Mouse (Mus musculus) v-Abl transformed pro-B cells (cell line): Measurements from ENCODE around the gene Dgke.

ENCODE experiments used
- in situ Hi-C, 2 experiments: fragments of 400-800 bp; cut with MboI; formaldehyde crosslinking; loops; one replicate each; pipeline ENCODE4 v1.15.1; 2025; ENCODE audit not compliant: unreplicated experiment in 2 of 2

Gene Dgke

DNA sequence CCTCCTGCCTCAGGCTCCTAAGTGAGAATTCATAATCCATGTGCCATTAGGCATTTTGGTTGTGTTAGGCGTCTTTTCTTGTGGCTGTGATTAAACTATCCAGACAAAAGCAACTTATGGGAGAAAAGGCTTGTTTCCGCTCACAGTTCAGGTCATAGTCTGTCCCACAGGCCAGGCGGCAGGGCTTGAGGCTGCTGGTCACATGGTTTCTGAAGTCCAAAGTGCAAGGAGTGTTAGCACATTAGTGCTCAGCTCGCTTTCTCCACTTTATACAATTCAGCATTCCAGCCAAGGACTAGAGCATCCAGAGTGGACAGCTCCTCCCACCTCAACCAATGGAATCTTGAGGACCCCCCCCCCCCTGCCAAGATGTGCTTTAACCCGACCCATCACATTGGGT lies 54.4 kb downstream of the Dgke start:
- in situ Hi-C loops = no loop called here

DNA sequence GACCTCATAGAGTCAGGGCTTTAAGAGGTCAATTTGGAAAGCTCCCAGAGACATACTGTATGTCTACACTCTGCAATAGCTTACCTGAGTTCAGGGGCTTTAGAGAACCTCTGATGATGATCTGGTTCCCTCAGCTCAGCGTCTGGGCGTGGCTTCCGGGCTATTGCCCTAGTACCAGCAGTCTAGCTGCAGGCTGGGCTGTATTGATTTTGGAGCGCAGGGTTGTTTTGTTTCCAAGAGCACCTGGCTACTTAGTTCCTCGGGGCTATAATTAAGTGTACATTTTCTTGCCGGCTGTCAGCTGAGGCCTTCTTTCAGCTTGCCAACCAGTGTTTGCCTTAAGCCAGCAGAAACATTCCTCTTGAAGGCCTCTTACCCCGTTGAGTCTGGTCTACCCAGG lies 57.2 kb downstream of the Dgke start:
- in situ Hi-C loops = no loop called here

DNA sequence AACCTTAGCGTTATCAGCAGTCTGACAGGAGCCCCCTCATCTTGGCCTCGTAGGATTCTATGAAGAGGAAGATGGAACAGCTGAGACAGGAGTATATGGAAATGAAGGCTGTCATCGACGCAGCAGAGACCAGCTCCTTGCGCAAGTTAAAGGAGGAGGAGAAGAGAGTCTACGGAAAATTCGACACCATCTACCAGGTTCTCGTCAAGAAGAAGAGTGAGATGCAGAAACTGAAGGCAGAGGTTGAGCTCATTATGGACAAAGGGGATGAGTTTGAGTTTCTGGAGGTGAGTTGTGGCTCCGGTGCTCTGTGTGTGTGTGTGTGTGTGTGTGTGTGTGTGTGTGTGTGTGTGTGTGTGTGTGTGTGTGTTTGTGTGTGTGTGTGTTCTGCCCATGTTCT lies 57.6 kb downstream of the Dgke start:
- in situ Hi-C loops = no loop called here

DNA sequence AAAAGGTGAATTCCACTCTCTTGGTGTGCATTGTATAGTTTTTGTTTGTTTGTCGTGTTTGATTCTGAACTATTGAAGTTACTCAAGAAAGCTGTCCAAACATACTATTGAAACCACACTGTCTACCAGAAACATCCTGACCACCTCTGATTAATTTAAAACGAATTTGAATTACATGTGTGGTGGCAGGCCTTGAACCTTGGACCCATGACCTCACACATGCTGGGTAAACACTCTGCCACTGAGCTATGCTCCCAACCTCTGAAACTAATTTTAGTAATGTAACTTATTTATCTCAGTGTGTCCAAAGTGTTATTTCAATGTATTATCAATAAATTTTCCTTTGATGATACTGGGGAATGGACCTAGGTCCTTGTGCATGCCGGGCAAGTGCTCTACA lies 59.1 kb downstream of the Dgke start:
- in situ Hi-C loops = no loop called here

DNA sequence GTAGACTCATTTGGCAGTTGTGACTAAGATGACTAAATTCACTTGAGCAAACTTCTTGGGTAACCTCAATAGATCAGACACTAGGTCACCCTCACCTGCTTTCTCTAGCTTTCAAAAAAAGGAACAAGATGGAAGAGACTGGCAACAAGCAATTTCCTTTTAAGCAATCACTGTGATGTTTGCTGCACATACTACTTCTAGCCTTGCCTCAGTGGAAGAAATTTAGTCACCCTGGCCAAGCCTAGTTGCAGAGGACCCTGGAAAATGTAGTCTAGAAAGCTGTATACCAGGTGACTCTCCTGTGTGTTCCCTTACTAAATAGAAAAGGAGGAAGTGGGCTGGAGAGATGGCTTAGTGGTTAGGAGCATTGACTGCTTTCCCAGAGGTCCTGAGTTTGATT lies 60.2 kb downstream of the Dgke start:
- in situ Hi-C loops = no loop called here

DNA sequence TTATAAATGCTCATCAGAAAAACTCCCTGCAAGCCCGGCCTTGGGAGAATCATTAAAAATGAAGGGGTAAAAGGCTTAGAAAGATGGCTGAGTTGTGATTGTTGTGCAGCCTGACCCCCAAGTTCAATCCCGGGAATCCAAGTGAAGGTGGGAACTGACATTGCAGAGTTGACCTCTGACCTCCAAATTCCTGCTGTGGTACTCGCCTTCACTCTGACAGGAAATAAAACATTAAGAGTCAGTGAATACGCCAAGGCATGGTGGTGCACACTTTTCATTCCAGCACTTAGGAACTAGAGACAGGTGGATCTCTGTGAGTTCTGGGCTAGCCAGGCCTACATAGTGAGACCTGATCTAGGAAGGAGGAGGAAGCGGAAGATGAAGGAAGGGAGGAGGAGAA lies 61.2 kb downstream of the Dgke start:
- in situ Hi-C loops = no loop called here

DNA sequence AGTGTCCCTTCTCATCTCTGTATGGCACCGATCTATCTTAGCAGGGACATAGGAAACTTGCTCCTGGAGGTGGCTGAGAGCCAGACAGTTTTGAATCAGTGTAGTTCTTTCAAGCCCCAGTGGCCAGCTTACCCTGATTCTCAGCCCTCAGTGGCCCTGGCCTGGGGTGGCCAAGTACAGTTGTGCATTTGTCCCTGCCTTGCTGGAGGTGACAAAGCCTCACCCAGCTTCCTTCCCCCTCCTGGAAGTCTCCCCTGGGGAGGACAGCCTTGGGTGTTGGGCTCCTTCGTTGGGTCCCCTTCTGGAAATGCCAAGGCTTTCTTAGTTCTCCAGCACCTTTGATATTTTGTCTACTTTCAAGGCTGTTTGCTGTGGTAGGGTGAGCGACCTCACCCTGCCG lies 62.9 kb downstream of the Dgke start:
- in situ Hi-C loops = no loop called here

DNA sequence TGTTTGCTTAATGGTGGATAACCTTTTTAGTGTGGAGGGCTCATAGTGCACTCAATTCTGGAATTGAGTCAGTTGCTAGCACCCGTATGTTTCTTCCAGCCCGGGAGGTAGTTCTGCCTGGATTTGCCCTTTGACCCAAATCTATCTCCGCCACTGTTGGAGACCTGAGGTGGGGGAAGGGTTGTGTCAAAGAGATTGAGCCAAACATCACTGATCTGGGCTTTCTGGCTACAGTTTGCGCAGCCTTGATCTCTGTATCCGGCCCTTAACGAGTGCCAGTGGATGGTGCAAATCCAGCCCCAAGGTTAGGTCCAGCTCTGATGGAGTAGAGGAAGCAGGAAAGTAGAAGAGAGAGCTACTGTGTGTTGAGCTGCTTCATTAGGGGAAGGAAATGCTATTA lies 63.6 kb downstream of the Dgke start:
- in situ Hi-C loops = no loop called here

DNA sequence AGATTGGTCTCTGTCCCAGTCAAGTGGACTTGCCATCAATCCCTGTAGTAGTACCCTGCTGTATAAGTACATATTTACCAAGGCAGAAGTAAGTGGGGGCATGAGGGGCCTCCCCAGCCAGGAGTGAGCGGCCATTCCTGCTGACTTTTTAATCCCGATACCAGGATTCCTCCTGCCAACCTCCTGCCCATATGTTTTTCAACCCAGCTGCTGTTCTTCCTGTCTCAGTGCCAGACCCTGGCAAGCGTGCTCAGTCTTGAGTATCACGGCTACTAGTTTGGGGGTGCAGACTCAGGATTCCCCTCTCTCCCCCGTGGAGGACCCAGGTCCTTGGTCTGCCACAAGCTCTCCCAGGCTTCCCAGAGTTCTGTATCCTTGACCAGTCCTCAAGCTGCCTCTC lies 64.0 kb downstream of the Dgke start:
- in situ Hi-C loops = no loop called here

DNA sequence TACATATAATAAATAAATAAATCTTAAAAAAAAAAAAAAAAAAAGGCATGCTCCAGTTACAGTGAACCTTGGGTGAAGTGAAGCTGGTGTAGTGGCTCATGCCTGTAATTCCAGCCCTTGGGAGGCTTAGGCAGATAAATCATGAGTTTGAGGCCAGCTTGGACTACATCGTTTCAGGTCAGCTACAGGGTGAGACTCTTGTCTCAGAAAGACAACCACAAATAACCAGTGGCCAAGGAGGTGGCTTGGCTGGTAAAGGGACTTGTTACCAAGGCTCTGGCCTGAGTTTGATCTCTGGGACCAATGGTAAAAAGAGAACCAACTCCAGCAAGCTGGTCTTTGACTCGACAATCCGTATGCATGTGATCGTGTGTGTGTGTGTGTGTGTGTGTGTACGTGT lies 64.6 kb downstream of the Dgke start:
- in situ Hi-C loops = no loop called here

DNA sequence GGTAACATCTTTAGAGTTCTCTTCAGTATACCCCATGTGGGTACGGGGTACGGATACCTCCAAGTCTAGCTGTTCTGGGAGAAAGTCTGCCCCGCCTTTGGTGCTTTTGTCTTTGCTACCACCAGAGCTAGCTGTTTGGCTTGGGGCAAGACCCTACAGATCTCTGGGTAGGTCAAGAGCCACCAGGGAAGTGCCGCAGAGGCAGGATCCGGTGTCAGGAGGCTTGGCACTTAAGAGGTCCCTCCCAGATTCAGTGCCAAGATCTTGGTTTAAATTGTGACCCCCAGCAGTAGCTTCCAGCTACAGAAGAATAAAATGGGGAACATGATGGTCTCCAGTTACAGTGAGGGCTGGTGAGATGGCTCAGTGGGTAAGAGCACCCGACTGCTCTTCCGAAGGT lies 65.1 kb downstream of the Dgke start:
- in situ Hi-C loops = no loop called here

DNA sequence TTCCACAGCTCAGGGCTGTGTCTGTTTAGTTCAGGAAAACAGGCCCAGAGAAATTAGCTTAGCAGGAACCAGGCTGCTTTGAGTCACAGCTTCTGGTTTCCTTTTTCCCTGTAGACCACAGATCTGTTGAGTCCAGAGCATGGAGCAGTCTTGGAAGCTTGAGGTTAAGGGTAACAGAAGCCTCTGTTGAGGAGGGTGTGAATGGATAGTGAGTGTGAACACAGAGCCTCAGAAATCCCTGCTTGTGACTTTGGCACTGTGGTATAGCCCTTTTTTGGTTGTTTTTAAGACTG lies 66.2 kb downstream of the Dgke start:
- in situ Hi-C loops = no loop called here

DNA sequence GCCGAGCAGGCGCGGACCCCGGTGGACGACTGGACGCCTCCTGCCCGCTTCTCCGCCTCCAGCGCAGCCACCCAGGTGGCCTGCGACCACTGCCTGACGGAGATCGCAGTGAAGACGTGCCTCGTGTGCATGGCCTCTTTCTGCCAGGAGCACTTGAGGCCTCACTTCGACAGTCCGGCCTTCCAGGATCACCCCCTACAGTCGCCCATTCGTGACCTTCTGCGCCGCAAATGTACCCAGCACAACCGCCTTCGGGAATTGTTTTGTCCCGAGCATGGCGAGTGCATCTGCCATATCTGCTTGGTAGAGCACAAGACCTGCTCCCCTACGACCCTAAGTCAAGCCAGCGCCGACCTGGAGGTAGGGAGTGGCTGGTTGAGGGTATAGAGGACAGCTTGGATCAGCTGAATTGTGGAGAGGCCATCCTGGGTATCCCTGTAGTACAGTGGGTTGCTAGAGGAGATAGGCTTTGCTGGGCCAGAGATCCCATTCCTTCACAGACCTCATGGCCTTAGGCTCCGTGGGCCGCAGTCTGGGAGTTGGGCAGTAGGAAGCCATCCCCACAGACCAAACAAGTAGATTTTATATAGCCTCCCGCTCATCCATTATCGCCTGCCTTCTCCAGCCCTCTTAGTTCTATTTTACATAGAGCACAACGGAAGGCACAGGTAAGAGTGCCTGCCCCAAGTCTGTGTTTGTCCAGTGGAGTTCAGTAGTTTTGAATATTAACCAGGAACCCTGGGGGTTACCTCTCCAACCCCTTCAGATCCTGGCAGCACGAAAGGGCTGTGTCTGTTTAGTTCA lies 66.7 kb downstream of the Dgke start:
- in situ Hi-C loops = loop anchor here (10.0 to 25.0 kb wide), 4 partner anchors 65 to 987 kb away; partner anchors contain the start of genes Dgke (in 1 of the 2) and Nog (in 1 of the 2)

DNA sequence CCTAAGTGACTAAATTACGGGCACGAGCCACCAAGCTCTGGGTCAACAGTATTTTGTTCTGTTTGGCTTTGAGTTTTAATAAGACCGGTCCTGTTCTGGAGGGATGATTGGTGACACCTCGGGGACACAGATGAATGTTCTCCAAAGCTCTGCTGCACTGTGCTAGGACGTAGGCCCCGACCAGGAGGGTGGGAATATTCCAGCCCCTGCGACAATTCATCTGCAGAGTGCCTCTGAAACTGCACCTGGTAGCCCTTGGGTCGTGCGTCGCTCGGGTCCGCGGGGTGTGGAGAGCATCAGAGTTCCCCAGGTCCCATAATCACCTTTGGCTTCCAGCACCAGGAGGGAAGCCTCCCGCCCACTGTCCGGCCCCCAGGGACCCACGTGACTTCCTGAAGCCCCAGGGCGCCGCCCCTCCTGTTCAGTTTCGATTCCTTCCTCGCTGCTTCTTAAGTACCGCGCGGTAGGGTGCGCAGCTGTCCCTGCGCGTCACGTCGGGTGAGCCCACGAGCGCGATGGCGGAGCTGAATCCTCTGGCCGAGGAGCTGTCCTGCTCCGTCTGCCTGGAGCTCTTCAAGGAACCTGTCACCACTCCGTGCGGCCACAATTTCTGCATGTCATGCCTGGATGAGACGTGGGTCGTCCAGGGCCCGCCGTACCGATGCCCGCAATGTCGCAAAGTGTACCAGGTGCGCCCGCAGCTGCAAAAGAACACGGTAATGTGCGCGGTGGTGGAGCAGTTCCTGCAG lies 67.5 kb downstream of the Dgke start, which contains the start of gene Trim25:
Gene Trim25 (plus strand): TSS at position 403 of the 749 bp plus-strand sequence.
- in situ Hi-C loops = loop anchor here (10.0 to 25.0 kb wide), 4 partner anchors 66 to 988 kb away; partner anchors contain the start of genes Dgke (in 1 of the 2) and Nog (in 1 of the 2)

DNA sequence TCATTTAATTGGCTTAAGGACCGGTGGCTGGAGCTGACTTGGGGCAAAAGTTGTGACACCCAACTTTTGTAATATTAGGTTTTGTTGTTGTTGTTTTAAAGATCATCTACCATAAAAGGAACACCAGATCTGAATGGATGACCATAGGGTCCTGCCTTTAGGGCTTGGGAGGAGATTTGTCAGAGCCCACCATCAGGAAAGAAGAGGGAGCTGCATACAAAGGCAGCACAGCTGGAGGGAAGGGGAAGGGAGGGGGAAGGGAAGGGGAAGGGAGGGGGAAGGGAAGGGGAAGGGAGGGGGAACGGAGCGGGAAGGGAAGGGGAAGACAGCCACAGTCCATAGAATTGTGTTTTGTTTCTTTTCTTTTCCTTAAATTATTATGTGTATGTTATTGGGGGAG lies 68.2 kb downstream of the Dgke start:
- in situ Hi-C loops = loop anchor here (10.0 to 25.0 kb wide), 4 partner anchors 66 to 989 kb away; partner anchors contain the start of genes Dgke (in 1 of the 2) and Nog (in 1 of the 2)

DNA sequence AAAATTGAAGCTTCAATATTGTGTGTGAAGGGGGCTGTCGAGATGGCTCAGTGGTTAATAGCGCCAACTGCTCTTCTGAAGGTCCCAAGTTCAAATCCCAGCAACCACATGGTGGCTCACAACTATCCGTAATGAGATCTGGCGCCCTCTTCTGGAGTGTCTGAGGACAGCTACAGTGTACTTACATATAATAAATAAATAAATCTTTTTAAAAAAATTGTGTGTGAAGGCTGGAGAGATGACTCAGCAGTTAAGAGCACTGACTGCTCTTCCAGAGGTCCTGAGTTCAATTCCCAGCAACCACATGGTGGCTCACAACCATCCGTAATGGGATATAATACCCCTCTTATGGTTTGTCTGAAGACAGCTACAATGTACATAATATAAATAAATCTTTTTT lies 69.3 kb downstream of the Dgke start:
- in situ Hi-C loops = loop anchor here (10.0 to 25.0 kb wide), 4 partner anchors 67 to 990 kb away; partner anchors contain the start of genes Dgke (in 1 of the 2) and Nog (in 1 of the 2)

DNA sequence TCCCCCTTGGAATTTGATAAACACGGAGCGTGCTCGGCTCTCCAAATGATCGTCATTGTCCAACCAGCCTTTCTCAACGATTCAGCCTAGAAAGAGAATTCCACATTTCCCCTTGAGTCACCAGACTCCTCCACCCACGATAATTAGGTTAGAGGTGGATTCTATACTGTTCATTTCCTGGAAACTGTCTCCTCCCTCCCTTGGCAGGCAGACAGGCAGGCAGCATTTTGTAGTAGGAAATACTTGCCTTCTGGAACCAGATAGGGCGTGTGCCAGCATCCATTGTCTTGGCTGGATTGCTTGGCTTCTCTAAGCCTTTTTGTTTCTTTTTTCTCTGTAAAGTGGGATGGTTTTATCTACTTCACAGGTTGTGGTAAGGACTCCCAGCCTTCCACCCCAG lies 70.2 kb downstream of the Dgke start:
- in situ Hi-C loops = loop anchor here (10.0 to 25.0 kb wide), 4 partner anchors 68 to 991 kb away; partner anchors contain the start of genes Dgke (in 1 of the 2) and Nog (in 1 of the 2)

DNA sequence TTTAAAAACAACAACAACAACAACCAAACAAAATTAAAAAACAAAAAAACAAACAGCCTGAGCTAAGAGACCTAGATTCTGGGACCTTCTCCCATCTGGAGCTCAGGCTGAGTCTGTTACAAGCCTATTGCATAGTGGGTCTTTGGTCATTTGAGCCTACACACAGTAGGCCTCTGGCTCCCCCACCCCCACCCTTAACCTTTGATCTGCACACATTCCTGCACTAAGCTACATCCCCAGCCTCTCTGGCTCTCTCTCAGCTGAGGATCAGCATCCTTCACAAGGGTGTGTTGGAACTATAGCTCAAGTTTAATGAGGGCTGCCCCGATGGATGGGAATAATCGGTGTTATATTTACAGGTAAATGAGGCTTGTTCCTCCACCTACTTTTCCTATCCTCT lies 71.0 kb downstream of the Dgke start:
- in situ Hi-C loops = loop anchor here (10.0 to 25.0 kb wide), 4 partner anchors 69 to 992 kb away; partner anchors contain the start of genes Dgke (in 1 of the 2) and Nog (in 1 of the 2)

DNA sequence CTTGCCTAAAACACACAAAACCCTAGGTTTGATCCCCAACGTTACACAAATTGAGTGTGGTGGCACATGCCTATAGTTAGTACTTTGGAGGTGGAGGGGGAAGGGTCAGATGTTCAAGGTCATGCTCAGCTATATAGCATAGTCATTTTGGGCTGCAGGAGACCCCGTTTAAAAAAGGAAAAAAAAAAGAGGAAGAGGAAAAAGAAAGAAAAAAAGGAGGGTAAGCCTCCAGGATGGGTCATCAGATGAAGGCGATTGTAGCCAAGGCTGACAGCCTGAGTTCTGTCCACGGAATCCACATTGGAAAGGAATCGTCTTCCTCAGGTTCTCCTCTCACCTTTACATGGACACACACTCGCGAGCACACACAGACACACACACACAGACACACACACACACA lies 72.2 kb downstream of the Dgke start:
- in situ Hi-C loops = loop anchor here (5.0 to 25.0 kb wide), 7 partner anchors 43 to 1173 kb away; partner anchors contain the start of genes Dgke (in 1 of the 2) and Nog (in 1 of the 2)

DNA sequence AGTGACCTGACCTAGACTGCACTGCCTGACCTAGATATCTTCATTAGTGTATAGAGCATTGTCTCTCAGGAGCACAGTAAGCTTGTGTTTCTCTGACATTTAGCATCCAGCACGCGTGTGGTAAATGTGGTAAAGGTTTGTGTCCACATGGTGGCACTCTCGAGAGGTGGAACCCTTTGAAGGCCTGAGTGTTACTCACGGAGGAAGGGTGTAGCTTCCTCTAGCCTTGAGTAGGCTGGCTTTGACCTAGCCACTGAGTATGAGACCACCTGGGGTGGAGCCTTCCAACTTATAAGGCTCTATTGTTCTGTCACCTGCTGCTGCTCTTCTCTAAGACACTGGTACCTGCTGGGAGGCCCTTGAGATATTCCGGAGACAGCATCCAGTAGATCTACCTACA lies 73.0 kb downstream of the Dgke start:
- in situ Hi-C loops = loop anchor here (5.0 to 25.0 kb wide), 7 partner anchors 44 to 1174 kb away; partner anchors contain the start of genes Dgke (in 1 of the 2) and Nog (in 1 of the 2)

DNA sequence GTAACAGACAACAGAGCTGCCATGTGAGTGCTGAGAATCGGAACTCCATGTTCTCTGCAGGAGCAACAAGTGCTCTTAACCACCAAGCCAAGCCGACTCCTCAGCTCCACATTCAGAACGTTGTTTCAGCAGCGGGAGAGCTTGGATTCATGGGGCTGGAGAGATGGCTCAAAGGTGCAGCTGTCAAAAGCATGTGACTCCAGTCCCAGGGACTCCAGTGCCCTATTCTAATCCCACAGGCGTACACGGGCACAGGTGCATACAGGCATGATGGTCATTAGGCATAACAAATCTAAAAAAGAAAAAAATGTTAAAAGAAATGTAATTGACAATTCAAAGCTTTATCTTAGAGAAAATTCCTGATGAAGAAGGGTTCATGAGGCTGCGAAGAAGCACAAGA lies 73.5 kb downstream of the Dgke start:
- in situ Hi-C loops = loop anchor here (5.0 to 25.0 kb wide), 7 partner anchors 44 to 1174 kb away; partner anchors contain the start of genes Dgke (in 1 of the 2) and Nog (in 1 of the 2)
